Mouse (Mus musculus) T-helper 17 cell (primary cell): ENCODE results near the gene Eln.

Experiments
- in situ Hi-C, 2 experiments: fragments of 300-600 bp; cut with MboI, MseI; formaldehyde crosslinking; loops; 1 replicate in 1 of 2; 2 replicates in 1 of 2; pipeline ENCODE4 v1.15.1; 2025; ENCODE audit warnings: high pct_unique_total_duplicates in 2 of 2

The Eln gene

DNA sequence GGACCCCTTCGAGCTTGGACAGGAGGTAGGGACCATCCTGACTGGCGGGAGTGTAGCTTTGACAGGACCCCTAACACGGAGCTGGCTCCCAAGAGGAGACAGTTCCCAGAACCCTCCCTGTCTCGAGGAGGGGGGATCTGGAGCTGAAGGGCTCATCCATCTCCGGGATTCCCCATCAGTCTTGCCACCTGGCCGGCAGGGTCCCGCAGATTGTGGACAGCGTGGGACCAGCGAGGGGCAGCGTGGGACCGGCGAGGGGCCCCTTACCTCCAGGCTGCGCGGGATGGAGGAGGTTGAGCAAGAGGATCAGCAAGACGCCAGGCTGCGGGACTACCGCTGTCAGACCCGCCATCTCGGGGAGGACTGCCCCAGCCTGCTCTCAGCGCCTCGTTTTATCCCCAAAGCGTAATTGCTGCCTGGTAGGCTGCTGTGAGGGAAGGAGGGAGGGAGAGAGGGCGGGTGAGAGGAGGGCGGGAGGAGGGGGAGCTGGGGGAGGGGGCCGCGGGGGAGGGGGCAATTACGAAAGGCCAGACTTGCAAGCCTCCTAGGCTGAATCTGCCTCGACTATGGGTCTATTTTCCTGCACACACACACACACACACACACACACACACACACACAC, at the start of gene Eln:
Gene Eln (minus strand): TSS at position 434 of the 622 bp plus-strand sequence.
- in situ Hi-C loops, result loop anchor here in 1 of 2 experiments (10.0 kb wide), 1 partner anchor 158 kb away; the partner anchor contains the start of gene Tmem270

DNA sequence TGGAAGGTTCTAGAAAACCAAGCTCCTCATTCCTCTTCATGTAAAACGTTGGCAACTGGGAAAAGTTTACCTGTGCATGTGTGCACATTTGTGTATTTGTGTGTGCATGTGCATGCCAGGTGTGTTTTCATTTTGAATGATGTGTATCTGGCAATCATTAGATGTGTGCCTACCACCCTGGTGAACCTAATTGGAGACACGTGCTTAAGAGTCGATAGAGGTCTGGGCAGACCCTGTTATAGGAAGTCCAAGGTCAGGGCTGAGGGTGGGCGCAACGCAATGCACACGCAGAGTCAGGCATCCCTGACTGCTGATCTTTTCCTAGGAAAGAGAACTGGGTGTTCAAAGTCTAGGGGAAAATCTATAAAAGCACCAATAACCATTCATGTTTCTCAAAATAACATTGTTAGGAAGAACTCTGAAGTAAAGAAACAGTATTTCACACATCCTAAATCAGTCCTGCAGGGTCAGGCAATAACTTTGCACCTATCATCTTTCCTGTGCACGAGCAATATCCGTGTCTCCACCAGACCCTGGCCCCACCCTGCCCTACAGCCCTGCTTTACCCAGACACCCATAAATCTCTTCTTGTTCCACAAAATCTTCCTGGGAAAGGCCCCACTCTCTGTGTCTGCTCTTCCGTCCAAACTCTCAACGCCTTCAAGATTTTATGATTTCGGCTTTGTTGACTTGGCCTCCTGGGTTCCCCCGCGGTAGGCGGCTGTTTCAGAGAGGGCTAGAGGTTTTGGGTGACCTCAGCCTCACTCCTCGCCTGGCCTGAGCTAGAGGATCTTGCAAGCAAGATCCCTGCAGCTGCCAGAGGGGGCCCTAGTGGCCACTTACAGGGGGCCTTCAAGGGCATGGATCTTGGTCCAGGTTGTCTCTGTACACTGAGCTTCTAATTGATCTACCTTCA, 43.2 kb upstream of the Eln start:
- in situ Hi-C loops, result loop anchor here in 1 of 2 experiments (25.0 kb wide), 1 partner anchor 97 kb away; no protein-coding TSS in a partner anchor

DNA sequence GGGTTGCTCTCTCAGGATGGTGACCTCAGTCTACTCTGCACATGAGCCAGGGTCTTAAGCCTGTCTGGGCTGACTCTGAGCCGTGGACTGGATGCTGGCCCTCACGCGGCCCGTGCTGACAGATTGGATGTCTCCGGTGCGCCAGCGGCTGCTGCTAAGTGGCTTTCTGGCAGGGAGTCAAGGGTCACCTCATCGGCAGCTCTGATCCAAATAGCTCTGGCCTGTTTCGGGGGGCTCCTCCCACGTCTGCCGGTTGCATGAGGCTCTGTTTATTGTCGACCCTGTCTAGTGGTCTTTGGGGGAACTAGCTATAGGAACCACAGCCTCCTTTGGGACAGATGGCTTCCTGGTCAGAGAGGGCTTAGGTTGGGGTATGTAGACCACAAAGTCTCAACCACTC, 41.1 kb upstream of the Eln start:
- in situ Hi-C loops, result loop anchor here (5.0 to 25.0 kb wide), 2 partner anchors 99 to 1114 kb away; no protein-coding TSS in a partner anchor

DNA sequence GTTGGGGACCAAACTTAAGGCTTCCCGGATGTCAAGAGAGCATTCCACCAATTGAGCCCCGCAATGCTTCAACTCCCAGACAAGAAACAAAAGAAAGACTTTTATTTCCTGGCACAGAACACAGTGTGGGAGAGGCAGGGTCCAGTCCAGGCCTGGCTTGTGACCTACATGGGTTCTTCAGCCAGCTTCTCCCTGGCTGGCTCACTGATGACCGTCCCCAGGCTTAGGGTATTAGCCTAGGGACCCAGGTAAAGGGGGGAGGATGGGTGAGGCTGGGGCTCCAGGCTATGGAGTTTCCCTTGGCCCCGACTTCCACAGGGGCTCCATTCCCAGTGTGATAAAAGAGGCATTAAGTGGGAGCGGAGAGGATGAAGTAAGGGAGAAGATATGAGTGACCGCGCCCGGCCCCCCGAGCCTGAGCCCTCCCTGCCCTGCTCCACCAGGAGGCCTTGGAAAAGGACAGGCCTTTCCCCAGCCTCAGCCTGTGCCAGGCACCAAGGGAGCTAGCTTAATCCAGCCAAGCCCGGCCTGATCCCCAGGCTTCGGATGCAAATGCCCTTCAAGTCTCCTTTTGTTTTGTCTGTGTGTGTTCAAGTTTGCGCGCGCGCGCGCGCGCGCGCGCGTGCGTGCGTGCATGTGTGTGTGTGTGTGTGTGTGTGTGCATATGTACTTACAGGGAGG, 38.7 kb upstream of the Eln start:
- in situ Hi-C loops, result loop anchor here (5.0 to 25.0 kb wide), 2 partner anchors 101 to 1116 kb away; no protein-coding TSS in a partner anchor

DNA sequence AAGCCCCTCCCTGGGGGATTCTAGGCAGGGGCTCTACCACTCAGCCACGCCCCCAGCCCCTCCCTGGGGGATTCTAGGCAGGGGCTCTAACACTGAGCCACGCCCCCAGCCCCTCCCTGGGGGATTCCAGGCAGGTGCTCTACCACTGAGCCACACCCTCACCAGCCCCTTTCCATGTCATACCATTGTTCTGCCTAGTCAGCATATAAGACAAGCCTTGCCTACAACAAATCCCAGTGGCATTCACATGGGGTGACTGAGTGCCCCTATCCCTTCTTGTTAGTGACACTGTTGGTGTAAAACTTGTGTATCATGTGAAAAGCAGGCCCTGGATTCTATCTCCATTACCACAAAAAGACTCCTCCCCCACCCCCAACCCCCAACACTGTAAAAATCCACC, 36.7 kb upstream of the Eln start:
- in situ Hi-C loops, result loop anchor here (5.0 to 25.0 kb wide), 2 partner anchors 64 to 104 kb away; no protein-coding TSS in a partner anchor

DNA sequence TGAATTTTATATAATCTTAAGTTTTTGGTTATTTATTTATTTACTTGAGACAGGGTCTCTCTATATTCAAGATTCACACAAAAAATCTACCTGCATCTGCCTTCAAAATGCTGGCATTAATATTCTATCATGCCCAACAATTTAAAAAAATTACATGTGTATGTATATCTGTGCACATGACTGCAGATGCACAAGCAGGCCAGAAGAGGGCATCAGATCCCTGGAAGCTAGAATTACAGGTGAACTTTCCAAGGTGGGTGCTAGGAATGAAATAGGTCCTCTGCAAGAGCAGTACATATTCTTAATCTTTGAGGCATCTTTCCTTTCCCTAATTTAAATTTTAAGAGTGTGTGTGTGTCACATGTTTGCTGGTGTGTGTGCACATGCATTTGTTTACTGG, 33.8 kb upstream of the Eln start:
- in situ Hi-C loops, result loop anchor here (5.0 to 25.0 kb wide), 2 partner anchors 66 to 106 kb away; no protein-coding TSS in a partner anchor

DNA sequence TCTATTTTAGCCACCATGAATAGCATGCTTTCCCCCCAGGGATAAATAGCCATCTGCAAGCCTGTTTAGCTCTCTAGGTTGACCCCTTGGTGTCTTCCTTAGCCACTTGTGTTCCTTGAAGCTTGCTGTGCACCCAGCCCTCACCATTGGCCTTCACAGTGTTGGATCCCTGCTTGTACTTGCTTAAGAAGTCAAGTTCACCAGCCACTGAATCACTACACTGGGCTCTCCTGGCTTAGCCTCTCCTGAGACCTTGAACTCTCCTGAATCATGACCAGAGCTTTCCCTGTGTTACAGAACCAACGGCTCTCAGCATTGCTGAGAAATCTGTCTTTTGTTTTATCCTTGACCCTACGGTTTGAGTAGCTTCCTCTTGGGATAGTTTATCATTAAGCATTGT, 33.0 kb upstream of the Eln start:
- in situ Hi-C loops, result loop anchor here (5.0 to 25.0 kb wide), 2 partner anchors 67 to 107 kb away; no protein-coding TSS in a partner anchor

DNA sequence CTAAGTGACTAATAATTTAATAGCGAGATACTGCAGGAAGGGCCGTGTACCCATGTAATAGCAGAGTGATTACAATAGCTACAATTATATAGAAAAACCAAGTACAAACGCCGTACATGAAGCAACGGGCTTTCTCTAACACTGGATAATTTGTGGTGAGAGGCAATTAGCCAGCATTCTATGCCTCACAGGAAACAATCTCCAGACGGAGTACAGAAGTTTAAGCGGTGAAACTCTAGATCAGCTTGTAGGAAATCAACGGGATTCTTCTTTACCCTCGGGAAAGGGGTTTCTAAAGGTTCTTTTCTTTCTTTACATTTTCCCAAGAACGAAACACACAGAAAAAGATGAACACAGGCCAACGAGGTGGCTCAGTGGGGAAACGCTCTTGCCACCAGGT, 29.4 kb upstream of the Eln start:
- in situ Hi-C loops, result loop anchor here in 1 of 2 experiments (25.0 kb wide), 1 partner anchor 111 kb away; no protein-coding TSS in a partner anchor

DNA sequence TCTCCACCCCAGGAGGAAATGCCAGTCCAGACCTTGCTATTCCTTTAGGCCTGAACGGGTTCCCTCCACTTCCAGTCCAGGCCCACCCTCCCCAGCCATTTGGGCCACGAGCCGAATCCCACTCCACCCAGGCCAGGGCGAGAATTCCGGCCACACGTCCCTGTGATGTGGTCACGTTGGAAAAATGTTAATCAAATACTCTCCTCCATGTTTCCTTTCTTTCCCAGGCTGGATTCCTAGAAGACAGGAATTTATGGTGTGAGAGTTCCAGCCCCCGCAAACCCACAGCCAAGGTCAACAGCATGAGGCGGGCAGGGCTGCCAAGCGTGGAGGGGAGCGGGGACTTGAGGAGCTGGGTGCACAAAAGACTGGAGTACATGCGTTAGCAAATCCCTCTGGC, 25.4 kb upstream of the Eln start:
- in situ Hi-C loops, result no loop called here

DNA sequence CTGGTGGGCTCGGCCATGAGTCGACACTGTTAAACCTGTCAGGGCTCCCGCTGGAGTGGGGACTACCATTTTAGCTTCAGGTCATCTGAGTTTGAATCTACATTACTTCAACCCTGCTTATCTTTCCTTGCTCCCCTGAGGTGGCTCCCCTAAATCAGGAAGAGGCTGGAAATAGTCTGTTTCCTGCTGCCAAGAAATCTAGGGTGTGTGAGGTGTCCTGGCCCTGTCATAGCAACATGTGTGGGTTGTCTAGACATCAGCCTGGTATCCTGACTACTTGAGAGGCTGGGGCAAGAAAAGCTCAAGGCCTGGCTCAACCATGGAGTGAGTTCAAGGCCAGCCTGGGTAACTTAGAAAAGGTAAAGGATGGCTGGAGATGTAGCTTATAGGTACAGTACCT, 24.6 kb upstream of the Eln start:
- in situ Hi-C loops, result no loop called here

DNA sequence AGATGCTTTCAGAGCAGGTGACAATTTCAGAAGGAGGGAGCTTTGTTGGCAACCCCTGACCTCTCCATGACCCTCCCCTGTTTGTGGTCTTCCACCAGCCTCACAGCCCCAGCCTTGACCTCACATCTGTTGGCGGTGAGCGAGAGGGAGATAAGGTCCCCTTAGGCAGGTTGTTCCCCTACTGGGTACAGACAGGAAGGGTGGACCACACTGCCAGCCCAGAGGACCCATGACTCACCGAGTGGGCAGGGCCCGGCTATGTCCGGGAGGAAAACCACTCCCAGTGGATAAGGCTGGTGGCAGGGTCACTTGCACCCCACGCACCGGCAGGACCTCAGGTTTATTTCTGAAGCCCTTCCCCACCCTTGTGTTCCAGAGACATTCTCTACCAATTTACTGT, 22.1 kb upstream of the Eln start:
- in situ Hi-C loops, result no loop called here

DNA sequence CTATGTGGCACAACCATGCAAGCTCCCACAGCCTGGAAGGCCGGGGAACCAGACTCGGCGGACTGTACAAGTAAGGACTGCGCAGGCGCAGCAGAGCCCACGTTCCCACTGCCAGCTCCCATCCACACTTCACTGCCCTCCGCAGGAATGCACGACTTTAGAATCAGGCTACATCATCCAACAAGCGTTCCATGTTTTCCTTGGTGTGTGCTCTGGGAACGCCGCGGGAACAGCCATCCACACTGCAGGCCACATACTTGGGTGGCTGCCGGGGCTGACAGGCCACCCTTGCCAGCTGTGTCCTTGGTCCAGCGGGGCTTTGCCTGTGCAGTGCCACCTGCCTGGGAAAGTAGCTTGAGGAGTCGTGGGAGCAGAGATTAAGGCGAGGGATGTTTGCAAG, 18.3 kb upstream of the Eln start:
- in situ Hi-C loops, result no loop called here

DNA sequence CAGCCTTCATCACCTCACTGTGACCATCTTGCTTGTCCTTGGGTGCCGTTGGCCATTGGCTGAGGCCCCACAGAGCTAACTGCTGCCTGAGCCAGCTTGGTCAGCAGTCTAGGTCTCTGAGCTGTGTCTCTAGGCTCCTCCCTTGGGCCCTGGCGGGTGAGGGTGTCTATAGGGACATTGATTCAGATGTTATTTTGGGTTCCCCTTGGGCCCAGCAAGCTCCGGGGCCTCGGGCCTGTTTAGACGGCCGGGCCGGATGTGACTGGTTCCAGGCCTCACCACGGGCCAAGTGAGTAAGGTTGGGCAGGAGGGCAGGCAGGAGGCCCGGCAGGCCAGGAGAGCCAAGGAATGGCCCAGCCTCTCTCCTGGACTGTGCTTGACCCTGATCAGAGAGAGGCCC, 16.2 kb upstream of the Eln start:
- in situ Hi-C loops, result no loop called here

DNA sequence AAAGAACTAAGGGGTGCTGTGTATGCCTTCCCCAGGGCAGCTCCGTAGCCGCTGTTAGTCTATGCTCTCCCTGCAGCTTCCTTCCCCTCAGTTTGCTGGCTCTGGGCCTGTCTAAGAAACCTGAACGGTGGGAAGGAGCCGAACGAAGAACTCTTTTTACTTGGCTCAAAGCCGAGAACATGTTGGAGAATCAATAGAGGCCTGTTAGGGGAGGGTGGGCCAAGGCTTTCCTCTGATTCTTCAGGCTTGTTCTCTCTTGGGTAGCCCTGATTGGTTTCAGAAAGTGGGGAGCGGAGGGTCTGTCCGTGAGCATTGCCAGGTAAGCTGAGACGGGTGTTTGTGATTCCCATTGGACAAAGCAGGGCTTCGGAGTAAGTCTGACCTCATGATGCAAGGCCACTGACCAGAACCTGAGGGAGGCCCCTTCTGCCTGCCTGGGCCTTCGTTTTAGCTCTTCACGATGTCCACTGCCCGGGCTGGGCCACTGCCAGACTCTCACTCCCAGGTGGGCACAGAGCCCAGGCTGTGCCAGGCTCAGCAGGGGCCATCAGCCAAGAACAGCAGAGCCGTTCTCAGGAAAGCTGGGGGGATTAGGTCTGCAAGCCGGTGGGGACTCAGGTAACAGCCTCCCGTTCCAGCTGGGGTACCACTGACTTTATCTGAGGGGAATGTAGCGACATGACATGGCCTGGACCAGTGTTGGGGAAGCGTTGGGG, 14.4 kb upstream of the Eln start:
- in situ Hi-C loops, result no loop called here

DNA sequence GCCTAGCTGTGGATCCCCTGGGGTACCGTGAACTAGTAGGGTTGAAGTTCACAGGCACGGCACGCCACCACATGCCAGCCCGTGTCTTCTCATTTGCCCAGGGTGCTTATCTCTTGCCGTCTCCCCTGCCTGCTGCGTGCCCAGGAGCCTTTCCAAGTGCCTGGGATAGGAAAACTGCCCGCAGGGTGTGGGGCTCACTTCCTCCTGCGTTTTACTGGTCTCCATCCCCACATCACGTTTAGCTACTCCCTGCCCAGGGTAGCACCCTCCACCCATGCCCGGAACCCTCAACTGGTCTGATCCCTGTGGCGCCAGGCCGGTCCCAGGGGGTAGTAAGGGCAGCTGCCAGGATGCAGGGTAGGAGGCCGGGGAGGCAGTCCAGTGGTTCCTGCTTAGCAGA, 8.9 kb upstream of the Eln start:
- in situ Hi-C loops, result no loop called here

DNA sequence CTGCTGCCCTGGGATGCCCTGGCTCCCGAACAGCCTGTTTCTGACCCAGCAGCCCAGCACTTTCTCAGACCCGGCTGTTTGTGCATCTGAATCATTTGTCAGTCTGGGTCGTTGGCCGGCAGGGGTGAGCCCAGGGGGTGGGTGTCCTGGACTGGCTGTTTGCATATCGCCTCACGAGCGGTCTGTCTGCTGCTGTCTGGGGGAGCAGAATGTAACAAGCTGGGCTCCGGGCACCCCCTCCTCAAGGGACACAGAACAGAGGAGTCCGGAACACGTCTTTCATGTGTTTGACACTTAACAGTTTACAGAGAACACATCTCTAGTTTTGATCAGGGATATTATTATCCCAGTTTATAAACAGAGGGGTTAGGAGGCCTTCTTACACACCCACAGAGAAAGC, 7.0 kb upstream of the Eln start:
- in situ Hi-C loops, result no loop called here

DNA sequence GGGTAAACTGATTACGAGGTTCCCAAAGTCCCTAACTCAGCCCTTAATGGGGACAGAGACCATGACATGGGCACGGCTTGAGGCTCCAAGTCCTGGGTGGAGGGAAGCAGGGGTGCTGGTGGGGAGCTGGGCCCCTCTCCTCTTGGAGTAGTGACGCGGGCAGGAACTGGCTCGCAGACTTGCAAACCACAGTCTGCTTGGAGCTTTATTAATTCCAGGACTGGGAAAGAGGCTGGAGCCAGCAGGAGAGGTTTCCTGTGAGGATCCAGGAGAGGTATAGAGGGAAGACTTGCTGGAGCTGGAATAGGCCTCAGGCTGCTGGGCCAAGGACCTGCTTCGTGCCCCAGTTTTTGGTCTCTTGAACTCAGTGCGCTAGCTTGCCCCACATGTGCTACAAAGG, 3.3 kb upstream of the Eln start:
- in situ Hi-C loops, result no loop called here

DNA sequence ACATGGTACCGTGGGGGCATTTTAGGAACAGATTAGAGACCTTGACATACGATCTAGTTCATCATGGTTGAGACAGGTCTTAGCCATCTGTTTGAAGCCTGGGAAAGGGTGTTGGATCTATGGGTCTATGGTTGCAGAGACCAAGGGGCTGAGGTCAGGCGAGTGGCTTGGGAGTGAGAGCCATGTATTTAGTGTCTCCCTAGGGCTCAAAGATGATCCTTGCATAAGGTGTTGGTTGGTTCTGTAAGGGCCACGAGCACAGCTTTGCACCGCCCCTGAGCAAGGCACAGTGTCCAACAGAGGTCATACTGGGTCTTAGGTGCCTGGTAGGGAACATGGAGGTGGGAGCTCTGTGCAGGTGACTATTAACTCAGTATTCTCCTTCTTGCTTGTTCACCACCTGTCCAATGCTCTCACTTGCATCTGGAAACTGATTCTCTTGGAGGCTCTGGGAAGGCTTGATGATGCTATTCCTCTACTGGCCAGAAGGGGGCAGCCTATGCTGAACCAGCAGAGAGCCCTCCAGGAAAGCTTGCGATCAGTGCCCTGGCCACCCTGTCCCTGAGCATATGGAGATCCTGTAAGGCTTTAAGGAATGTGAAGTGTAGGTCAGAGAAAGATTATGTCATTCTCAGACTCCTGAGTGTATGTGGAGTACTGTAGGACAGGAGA, 960 bp upstream of the Eln start:
- in situ Hi-C loops, result loop anchor here in 1 of 2 experiments (10.0 kb wide), 1 partner anchor 157 kb away; the partner anchor contains the start of gene Tmem270

DNA sequence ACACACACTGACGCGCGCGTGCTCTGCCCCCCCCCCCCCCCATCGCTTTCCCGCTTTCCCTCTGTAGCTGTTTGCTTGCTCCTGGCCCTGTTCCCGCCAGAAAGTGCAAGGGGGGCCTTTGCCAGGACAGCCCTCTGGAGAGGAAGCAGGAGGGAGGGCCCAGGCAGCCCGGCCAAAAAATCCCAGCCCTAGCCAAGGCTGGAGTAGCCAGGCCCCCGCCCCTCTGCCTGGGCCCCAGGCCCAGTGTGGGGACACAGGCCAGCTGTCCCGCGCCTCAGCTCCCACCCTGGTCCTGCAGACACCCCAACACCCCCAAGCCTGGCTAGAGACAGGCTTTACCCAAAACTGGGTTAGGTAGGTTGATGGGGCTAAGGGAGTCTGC, 380 bp upstream of the Eln start:
- in situ Hi-C loops, result loop anchor here in 1 of 2 experiments (10.0 kb wide), 1 partner anchor 157 kb away; the partner anchor contains the start of gene Tmem270

DNA sequence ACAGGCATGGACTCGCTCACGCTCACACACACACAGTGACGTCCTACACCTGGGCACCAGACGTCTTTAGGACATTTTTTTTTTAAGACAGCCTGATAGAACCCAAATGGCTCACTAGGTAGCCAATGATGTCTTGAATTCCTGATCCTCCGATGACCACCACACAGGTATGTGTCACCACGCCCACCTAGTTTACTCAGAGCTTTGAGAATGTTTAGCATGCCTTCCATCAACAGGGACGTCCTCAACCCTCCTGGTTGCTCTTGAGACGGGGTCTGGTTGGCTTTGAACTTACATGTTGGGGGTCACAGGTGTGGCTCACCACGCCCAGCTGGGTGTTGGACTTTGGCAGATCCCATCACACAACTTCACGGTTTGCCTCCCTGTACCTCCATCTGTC, 922 bp downstream of the Eln start:
- in situ Hi-C loops, result loop anchor here in 1 of 2 experiments (10.0 kb wide), 1 partner anchor 159 kb away; the partner anchor contains the start of gene Tmem270
